Mouse (Mus musculus): ENCODE data around the gene Kank3. TPM values are rescaled to one million over a fixed set of nuclear protein-coding genes. Genes with fewer than 3 reads are reported as not detected.

The Kank3 gene
- polyA plus RNA-seq, 1 experiment from 2014 or later = 29.0 TPM

DNA sequence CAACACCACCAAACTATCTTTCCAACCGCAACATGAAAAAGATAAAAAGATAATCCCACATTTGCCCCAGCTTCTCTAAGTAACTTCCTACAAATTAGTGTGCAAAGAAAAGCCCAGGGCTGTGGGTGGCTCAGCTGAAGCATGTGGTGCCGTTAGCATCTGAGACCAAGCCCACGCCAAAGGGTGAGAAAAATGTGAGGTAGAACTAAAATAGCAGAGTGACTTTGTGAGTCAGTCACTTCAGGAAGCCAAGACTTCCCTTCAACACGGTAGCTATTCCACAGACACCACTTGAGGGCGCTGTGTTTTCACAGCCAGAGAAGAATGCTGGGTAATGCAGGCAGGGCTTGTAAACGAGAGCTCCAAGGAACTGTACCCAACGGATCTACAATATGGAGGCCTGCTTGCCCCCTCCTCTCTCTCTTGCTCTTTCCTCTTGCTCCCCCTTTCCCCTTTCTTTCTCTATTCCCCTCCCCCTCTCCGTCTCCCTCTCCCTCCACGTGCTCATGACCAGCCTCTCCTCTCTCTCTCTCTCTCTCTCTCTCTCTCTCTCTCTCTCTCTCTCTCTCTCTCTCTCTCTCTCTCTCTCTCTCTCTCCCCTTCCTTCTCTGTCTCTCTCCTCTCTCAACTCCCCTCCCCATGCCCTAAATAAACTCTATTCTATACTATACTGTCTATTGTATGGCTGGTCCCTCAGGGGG is 55.2 kb downstream of the Kank3 start:
- ATAC-seq (ENCODE audit: insufficient read depth, low FRiP score) = no peak
- Histone ChIP-seq H3K4me2 (ENCODE audit: low read depth, low read length) (no peak overlapping the region), H3K4me3 (replicated peaks; ENCODE audit: low read length) (no peak overlapping the region), H3K9ac (ENCODE audit: low read length) (no peak overlapping the region), H3K4me1 (ENCODE audit: control insufficient read depth, insufficient read depth, low read length) (no peaks in the 10 kb centered on the region), H3K27me3 (ENCODE audit: control insufficient read depth, insufficient read depth, low read length) (no peaks in the 10 kb centered on the region), H3K27ac (ENCODE audit: low read length) (no peak overlapping the region), H3K36me3 (ENCODE audit: control insufficient read depth, insufficient read depth, low read length) (no peaks in the 10 kb centered on the region), H3K9me3 (replicated peaks; ENCODE audit: control insufficient read depth, low read length) (no peaks in the 10 kb centered on the region)
- WGBS = 32% methylated on average over 9 of the region's 9 CpGs

Other genes starting within 250 kb of the Kank3 start
- gene Zfp414, start 181.4 kb upstream of the Kank3 start, polyA plus RNA-seq (2015; fragmentation: Nextera tagmentation; extraction: Ambion mirVana) = 32.7 and 45.7 TPM in 2 replicates
- gene Pram1, start 172.5 kb upstream of the Kank3 start, polyA plus RNA-seq (2015; fragmentation: Nextera tagmentation; extraction: Ambion mirVana) = 1.0 and 1.1 TPM in 2 replicates
- 281 and 295 TPM in 2 replicates for gene Hnrnpm, start 123.7 kb upstream of the Kank3 start, polyA plus RNA-seq (2015; fragmentation: Nextera tagmentation; extraction: Ambion mirVana)
- gene March2, start 91.8 kb upstream of the Kank3 start, polyA plus RNA-seq (2015; fragmentation: Nextera tagmentation; extraction: Ambion mirVana) = 56.0 and 58.8 TPM in 2 replicates
- 212 and 237 TPM in 2 replicates for gene Rab11b, start 50.0 kb upstream of the Kank3 start, polyA plus RNA-seq (2015; fragmentation: Nextera tagmentation; extraction: Ambion mirVana)
- gene Angptl4, start 28.7 kb upstream of the Kank3 start, polyA plus RNA-seq (2015; fragmentation: Nextera tagmentation; extraction: Ambion mirVana) = 25.8 and 30.7 TPM in 2 replicates
- 740 and 935 TPM in 2 replicates for gene Rps28, start 14.0 kb downstream of the Kank3 start, polyA plus RNA-seq (2015; fragmentation: Nextera tagmentation; extraction: Ambion mirVana)
- gene Ndufa7, start 14.1 kb downstream of the Kank3 start, polyA plus RNA-seq (2015; fragmentation: Nextera tagmentation; extraction: Ambion mirVana) = 442 and 446 TPM in 2 replicates
- gene Cd320, start 32.6 kb downstream of the Kank3 start, polyA plus RNA-seq (2015; fragmentation: Nextera tagmentation; extraction: Ambion mirVana) = 52.0 and 54.0 TPM in 2 replicates
- gene Gm7029, start 63.3 kb downstream of the Kank3 start, polyA plus RNA-seq (2015; fragmentation: Nextera tagmentation; extraction: Ambion mirVana) = not detected in 2 replicates
- gene Kifc1, start 80.1 kb downstream of the Kank3 start, polyA plus RNA-seq (2015; fragmentation: Nextera tagmentation; extraction: Ambion mirVana) = 6.9 and 7.9 TPM in 2 replicates
- 0.39 and 0.40 TPM in 2 replicates for gene Platr17, start 94.6 kb downstream of the Kank3 start, polyA plus RNA-seq (2015; fragmentation: Nextera tagmentation; extraction: Ambion mirVana)
- 40.9 and 44.4 TPM in 2 replicates for gene Daxx, start 98.9 kb downstream of the Kank3 start, polyA plus RNA-seq (2015; fragmentation: Nextera tagmentation; extraction: Ambion mirVana)
- gene Tapbp, start 105.4 kb downstream of the Kank3 start, polyA plus RNA-seq (2015; fragmentation: Nextera tagmentation; extraction: Ambion mirVana) = 58.4 and 68.7 TPM in 2 replicates
- gene Zbtb22, start 105.4 kb downstream of the Kank3 start, polyA plus RNA-seq (2015; fragmentation: Nextera tagmentation; extraction: Ambion mirVana) = 11.4 and 12.5 TPM in 2 replicates
- gene Rgl2, start 119.0 kb downstream of the Kank3 start, polyA plus RNA-seq (2015; fragmentation: Nextera tagmentation; extraction: Ambion mirVana) = 43.9 and 44.7 TPM in 2 replicates
- gene Pfdn6, start 129.8 kb downstream of the Kank3 start, polyA plus RNA-seq (2015; fragmentation: Nextera tagmentation; extraction: Ambion mirVana) = 133 and 147 TPM in 2 replicates
- gene Wdr46, start 130.1 kb downstream of the Kank3 start, polyA plus RNA-seq (2015; fragmentation: Nextera tagmentation; extraction: Ambion mirVana) = 19.0 and 23.1 TPM in 2 replicates
- 8.6 and 9.0 TPM in 2 replicates for gene B3galt4, start 141.0 kb downstream of the Kank3 start, polyA plus RNA-seq (2015; fragmentation: Nextera tagmentation; extraction: Ambion mirVana)
- 42.6 and 45.0 TPM in 2 replicates for gene Vps52, start 145.3 kb downstream of the Kank3 start, polyA plus RNA-seq (2015; fragmentation: Nextera tagmentation; extraction: Ambion mirVana)
- gene Rps18, start 145.5 kb downstream of the Kank3 start, polyA plus RNA-seq (2015; fragmentation: Nextera tagmentation; extraction: Ambion mirVana) = 1,606 and 1,631 TPM in 2 replicates
- gene H2-K1, start 189.8 kb downstream of the Kank3 start, polyA plus RNA-seq (2015; fragmentation: Nextera tagmentation; extraction: Ambion mirVana) = 107 and 140 TPM in 2 replicates
- 8.1 and 10.7 TPM in 2 replicates for gene Ring1, start 214.2 kb downstream of the Kank3 start, polyA plus RNA-seq (2015; fragmentation: Nextera tagmentation; extraction: Ambion mirVana)
- 38.9 and 41.3 TPM in 2 replicates for gene H2-Ke6, start 217.5 kb downstream of the Kank3 start, polyA plus RNA-seq (2015; fragmentation: Nextera tagmentation; extraction: Ambion mirVana)
- gene Slc39a7, start 221.2 kb downstream of the Kank3 start, polyA plus RNA-seq (2015; fragmentation: Nextera tagmentation; extraction: Ambion mirVana) = 194 and 195 TPM in 2 replicates
- 36.3 and 37.7 TPM in 2 replicates for gene Rxrb, start 221.3 kb downstream of the Kank3 start, polyA plus RNA-seq (2015; fragmentation: Nextera tagmentation; extraction: Ambion mirVana)
- 0.57 and 0.61 TPM in 2 replicates for gene Col11a2, start 228.9 kb downstream of the Kank3 start, polyA plus RNA-seq (2015; fragmentation: Nextera tagmentation; extraction: Ambion mirVana)